Mouse (Mus musculus): Measurements from ENCODE around the gene Vmn1r165.
"Not testable (repeated sequence)": the region's sequence is repeated elsewhere in the genome, so short reads cannot be mapped to it uniquely, and the experiment has no call there.

The Vmn1r165 gene

DNA sequence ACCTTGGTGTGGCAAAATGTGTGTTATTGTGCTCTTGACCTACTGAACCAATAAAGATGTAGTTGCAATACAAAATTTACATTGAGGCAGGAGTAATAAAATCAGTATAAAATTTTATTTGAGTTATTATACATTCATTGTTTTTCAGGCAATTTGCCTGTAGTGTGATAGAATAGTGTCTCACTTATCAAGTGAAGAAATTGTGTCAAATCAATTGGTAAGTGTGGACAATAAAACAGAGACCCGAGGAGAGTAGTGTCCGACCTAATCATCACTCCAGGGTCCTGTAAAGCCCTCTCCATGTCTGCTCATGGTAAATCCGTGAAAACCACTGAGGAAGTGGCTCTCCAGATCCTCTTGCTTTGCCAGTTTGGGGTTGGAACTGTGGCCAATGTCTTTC lies at the start of gene Vmn1r165:
Gene Vmn1r165 (plus strand): TSS at position 301 of the 400 bp plus-strand sequence.
- DNase-seq (ENCODE audit: low spot score), result not testable (repeated sequence)

DNA sequence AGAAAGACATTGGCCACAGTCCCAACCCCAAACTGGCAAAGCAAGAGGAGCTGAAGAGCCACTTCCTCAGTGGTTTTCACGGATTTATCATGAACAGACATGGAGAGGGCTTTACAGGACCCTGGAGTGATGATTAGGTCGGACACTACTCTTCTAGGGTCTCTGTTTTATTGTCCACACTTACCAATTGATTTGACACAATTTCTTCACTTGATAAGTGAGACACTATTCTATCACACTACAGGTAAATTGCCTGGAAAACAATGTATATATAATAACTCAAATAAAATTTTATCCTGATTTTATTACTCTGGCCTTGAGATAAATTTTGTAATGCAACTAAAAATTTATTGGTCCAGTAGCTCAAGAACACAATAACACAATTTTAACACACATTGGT lies 34.5 kb downstream of the Vmn1r165 start, which contains the start of gene Vmn1r166:
Gene Vmn1r166 (minus strand): TSS at position 101 of the 400 bp plus-strand sequence.
- not testable (repeated sequence) for DNase-seq (ENCODE audit: low spot score)

All from lung, postnatal 25 days (tissue).